Mouse (Mus musculus) yolk sac, embryonic 10.5 days (tissue): ENCODE results near the gene Dock4.
"Not testable (repeated sequence)": the region's sequence is repeated elsewhere in the genome, so short reads cannot be mapped to it uniquely, and the experiment has no call there.

Experiments
- DNase-seq: peaks from one replicate; pipeline ENCODE4 v3.0.0-alpha.2; 2017; ENCODE audit warnings: low spot score

Dock4 gene

GRCm38 (mm10) chr12:40824251-40824650, 378.5 kb downstream of the Dock4 start:
- DNase-seq = no peak

- DNase-seq = no peak
Observed at GRCm38 (mm10) chr12:40825935-40826460, 380.2 kb downstream of the Dock4 start.

DNA sequence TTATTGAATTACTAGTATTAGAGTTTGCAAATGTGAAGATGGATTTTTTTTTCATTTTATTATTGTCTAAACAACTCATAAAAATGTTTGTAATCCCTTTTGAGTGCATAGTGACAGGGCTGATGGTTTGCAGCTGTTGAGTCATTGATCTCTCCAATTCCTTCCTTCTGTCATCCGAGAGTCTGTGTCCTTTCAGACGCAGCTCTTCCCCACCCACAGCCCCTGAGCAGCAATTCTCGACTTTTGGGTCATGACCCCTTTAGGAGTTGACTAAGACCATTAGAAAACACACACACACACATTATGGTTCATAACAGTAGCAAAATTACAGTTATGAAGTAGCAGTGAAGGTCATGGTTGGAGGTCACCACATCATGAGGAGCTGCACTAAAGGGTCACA, 380.7 kb downstream of the Dock4 start:
- no peak for DNase-seq

- no peak for DNase-seq
Observed at GRCm38 (mm10) chr12:40828025-40828424, 382.3 kb downstream of the Dock4 start.

GRCm38 (mm10) chr12:40829269-40829668, 383.5 kb downstream of the Dock4 start:
- DNase-seq = no peak

GRCm38 (mm10) chr12:40832157-40832556, 386.4 kb downstream of the Dock4 start:
- peak; percentile 11 for DNase-seq

- DNase-seq = no peak
Observed at GRCm38 (mm10) chr12:40836924-40837323, 391.2 kb downstream of the Dock4 start.

- peak; percentile 27 for DNase-seq
Observed at GRCm38 (mm10) chr12:40837597-40838337, 392.0 kb downstream of the Dock4 start.

- no peak for DNase-seq
Observed at GRCm38 (mm10) chr12:40838338-40838695, 392.6 kb downstream of the Dock4 start.

DNA sequence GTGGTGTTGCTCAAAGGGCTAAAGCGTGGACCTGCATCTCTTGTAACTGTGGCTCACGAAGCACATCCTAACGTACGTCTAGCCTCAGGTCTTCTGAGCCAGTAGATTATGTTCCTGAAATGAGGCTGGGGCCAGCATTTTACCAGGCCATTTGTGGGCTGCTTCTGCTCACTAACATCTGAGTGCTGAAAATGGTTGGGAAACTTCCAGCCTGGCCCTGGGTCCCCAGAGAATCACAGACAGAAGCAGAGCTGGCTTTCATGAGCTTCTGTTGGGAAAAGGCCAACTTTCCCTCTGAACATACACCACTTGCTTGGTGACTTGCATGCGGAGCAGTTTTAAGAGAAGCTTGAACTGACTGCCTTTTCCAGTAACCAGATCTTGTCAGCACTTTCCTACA, 393.2 kb downstream of the Dock4 start:
- DNase-seq = no peak

- no peak for DNase-seq
Observed at GRCm38 (mm10) chr12:40839817-40840216, 394.1 kb downstream of the Dock4 start.

DNA sequence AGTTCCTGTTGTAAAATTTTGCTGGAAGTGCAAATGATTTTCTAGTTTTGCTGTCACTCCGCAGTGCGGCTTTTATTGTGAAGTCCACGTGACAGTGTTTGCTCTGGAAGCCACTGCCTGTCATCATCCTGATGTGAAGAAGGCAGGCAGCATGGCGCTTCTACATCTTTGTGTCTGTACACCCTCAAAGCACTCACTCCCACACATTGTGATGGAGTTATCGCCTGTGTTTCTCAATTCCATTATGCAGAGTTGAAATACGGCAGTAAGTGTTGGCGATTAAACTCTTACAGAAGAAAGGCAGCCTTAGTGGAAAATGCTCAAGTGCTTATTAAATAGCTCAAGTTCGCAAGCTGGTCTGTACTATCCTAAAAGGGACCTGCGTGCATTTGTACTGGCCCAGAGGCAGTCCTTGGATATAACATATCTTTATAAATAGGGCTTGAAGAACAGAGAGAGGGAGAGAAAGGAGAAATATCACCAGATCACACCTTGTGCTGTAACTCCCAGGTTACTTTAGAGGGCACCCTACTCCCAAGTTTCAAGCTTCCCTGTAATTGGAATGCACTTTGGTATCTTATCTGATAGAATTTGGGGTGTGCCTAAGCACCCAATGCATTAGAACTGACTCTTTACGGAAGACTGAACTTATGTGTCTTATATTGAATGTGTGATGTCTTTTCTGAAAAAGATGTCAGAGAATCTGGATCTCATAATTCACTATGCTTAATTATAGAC, 396.7 kb downstream of the Dock4 start:
- no peak for DNase-seq

GRCm38 (mm10) chr12:40842991-40843390, 397.2 kb downstream of the Dock4 start:
- no peak for DNase-seq

DNA sequence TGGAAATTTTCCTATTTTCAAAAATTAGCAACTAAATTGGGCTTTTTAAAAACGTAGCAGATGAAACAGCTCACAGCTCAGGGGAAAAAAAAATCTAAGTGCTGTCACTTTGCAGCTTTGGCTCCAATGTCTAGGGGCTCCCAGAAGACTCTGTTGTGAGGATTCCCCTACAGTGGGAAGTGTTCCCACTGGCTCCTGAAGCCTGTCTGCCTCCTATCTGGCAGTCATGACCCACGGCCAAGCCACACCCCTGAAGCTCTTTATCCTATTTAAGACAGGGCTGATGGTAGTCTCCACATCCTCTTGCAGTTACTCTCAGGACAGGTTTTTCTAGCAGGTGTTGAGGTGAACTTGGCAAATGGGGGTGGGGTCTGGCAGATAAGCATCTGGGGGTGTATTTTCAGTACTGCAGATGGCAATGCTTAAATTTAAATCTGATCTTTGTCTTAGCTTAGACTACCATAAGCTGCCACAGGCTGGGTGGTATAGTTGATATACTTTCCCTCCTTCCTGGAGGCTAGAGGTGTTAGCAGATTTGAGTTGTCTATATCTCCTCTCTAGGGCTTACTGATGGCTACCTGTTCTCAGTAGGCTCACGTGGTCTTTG, 397.8 kb downstream of the Dock4 start:
- no peak for DNase-seq

- DNase-seq = no peak
Observed at GRCm38 (mm10) chr12:40844324-40844723, 398.6 kb downstream of the Dock4 start.

DNA sequence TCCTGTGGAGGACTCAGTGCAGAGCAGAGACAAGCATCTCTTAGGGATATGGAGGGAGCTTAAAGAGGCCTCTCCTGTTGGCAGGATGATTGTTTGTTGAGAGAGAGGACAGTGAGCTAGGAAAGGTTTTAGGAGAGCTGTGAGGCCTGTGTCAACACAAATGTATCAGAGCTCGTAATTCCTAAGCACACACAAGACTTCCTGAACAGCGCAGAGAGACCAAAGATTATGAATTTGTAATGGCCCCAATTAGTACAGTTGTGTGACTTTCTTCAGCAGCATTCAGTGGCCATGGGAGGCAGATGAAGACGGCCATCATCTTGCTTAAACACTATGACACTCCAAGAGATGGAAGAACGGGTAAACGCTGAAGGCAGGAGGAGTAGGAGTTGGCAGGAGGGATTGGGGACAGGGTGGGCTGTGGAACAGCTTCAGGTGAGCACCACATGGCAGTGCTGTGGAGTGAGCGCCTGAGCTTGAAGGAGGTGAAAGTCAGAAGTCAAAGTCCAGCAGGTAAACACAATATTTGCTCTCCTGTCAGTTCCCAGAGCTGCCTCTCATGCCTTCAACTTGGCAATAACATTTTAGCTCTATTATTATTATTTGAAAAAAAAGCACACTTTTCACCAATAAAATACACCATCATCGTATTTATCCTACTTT, 409.1 kb downstream of the Dock4 start:
- peak; percentile 42 for DNase-seq

DNA sequence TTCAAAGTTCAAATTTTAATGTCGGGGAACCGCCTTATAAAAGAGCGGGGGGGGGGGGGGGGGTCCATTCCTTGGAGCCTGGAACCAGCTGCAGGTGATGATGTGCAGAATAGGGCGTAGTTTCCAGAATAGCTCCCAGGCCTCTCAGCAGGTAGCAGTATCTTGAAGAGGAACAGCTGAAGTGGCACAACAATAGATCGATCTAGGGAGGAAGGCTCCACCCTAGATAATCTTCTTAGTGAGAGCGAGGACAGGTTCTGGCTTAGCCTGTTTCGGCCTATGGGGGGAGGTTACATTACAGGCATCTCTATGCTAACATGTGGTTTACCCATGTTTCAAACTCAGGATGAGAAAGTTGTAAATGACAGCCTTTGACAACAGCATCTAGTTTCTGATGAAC, 411.7 kb downstream of the Dock4 start:
- no peak for DNase-seq

GRCm38 (mm10) chr12:40858763-40859162, 413.0 kb downstream of the Dock4 start:
- not testable (repeated sequence) for DNase-seq

- DNase-seq = no peak
Observed at GRCm38 (mm10) chr12:40870387-40870786, 424.6 kb downstream of the Dock4 start.

DNA sequence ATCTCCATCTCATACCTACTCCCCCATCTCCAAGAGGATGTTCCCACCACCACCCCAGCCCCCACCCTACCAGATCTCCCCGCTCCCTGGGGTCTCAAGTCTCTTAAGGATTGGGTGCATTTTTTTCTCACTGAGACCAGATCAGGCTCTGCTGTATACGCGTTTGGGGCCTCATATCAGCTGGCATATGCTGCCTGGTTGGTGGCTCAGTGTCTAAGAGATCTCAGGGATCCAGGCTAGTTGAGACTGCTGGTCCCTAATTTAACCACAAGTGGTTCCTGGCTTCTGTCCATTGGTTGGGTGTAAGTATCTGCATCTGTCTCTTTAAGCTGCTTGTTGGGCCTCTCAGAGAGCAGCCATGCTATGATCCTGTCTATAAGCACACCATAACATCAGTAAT, 427.0 kb downstream of the Dock4 start:
- DNase-seq = no peak

- DNase-seq = not testable (repeated sequence)
Observed at GRCm38 (mm10) chr12:40873267-40873666, 427.5 kb downstream of the Dock4 start.

DNA sequence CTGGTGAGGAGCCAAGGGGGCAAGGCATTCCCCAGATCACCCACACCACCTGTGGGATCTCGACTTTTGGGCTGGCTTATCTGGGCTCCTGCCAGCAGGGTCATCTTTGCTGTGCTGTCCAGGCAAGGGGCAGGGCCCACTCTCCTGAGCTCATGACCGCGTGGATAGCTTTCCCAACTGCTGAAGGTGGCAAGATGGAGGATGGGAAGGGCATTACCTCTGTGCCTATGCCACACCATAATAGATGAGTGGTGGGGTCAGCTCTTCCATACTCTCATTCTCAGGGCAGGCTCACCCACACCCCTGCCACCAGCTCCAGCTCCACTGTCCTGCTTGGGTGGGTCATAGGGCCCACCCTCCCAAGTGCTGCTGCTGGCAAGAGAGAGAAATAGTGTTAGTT, 439.2 kb downstream of the Dock4 start:
- DNase-seq = no peak
